Mouse (Mus musculus): ENCODE measurements around the gene Syt9.

DNA sequence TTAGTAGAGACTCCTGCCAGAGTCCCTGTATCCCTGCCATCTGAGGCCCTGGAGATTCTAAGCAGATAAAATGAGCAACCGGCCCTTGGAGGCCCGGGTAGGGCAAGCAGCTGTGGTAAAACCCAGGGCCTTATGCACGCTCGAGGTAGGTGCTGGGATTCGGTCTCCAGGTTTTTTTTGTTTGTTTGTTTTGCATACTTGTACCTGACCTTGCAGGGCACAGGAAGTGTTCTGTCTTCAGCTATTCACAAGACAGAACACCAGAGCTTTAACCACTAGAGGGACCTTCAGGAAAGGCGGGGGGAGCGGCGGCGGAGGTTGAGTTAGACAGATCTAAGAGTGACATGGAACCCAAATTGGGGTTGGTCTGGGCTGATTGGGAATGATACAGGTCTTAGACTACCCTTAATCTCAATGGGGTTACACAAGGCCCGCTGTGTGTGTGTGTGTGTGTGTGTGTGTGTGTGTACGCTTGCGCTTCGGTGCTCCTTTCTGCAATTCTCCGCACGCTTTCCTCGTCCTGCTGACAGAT, 223.9 kb downstream of the Syt9 start:
- TF ChIP-seq CTCF (IDR thresholded peaks at IDR 0.05; ENCODE audit: low read depth, low read length) = no peak
- no peak for TF ChIP-seq GATA1 (IDR thresholded peaks at IDR 0.05; ENCODE audit: borderline replicate concordance, low read length)
